Mouse (Mus musculus) kidney, postnatal 0 days (tissue): ENCODE results near the gene Rabl6. TPM values are rescaled to one million over a fixed set of nuclear protein-coding genes. Genes with fewer than 3 reads are reported as not detected.
A peak's percentile ranks its signal among the peaks of the same experiment; 100 is the strongest.

Experiments
- ATAC-seq: fragments of 200-750 bp; cut with Nextera tagmentation; replicated peaks from 2 replicates; pipeline ENCODE4 v1.8.0; 2017; ENCODE audit warnings: low read depth, moderate number of reproducible peaks, moderate TSS enrichment, moderate library complexity; ENCODE audit not compliant: low FRiP score
- DNase-seq: peaks from one replicate; pipeline ENCODE4 v3.0.0-alpha.2; 2016; ENCODE audit warnings: low spot score
- H3K27ac ChIP-seq: fragments of 300-500 bp; sonication (generic); 2 replicates; pipeline ENCODE4 v1.5.1; 2014; ENCODE audit warnings: mild to moderate bottlenecking
- H3K27me3 ChIP-seq: fragments of 300-500 bp; sonication (generic); 2 replicates; pipeline ENCODE4 v1.6.1; 2014; ENCODE audit warnings: low read length, mixed read lengths; ENCODE audit not compliant: insufficient read depth
- H3K36me3 ChIP-seq: fragments of 300-500 bp; sonication (generic); 2 replicates; pipeline ENCODE4 v1.6.1; 2014; ENCODE audit warnings: low read length, mixed read lengths; ENCODE audit not compliant: insufficient read depth
- H3K4me1 ChIP-seq: fragments of 300-500 bp; sonication (generic); replicated peaks from 2 replicates; pipeline ENCODE4 v1.6.1; 2014; ENCODE audit warnings: antibody characterized with exemption, low read length, mixed read lengths; ENCODE audit not compliant: insufficient read depth
- H3K4me2 ChIP-seq: fragments of 300-500 bp; sonication (generic); 2 replicates; pipeline ENCODE4 v1.6.1; 2014; ENCODE audit warnings: mild to moderate bottlenecking, low read length, moderate library complexity, mixed read lengths
- H3K4me3 ChIP-seq: fragments of 300-500 bp; sonication (generic); replicated peaks from 2 replicates; pipeline ENCODE4 v1.5.1; 2014; ENCODE audit warnings: low read depth, low read length
- H3K9ac ChIP-seq: fragments of 300-500 bp; sonication (generic); 2 replicates; pipeline ENCODE4 v1.6.1; 2014; ENCODE audit warnings: low read depth, low read length
- H3K9me3 ChIP-seq: fragments of 300-500 bp; sonication (generic); replicated peaks from 2 replicates; pipeline ENCODE4 v1.6.1; 2016; ENCODE audit warnings: low read length, inconsistent platforms, mixed read lengths
- CTCF ChIP-seq: IDR thresholded peaks from 2 replicates; pipeline ENCODE4 v1.5.1; 2016; ENCODE audit warnings: antibody characterized with exemption, low read depth, mild to moderate bottlenecking, moderate library complexity
- WGBS: fragments of 180-500 bp; shearing (Covaris S2); extraction: QIAGEN DNeasy Blood & Tissue Kit; methylation state at CpG from one replicate; pipeline ENCODE4 v1.1.7; 2014; 5-methylcytosine and 5-hydroxymethylcytosine counted together
- polyA plus RNA-seq: library from polyadenylated mRNA; unstranded; fragments of >200 nt; fragmentation: Nextera tagmentation; extraction: Ambion mirVana; gene quantifications from 2 replicates; pipeline ENCODE4 v1.2.1, GENCODE M21; 2015

Rabl6 gene
- polyA plus RNA-seq, 1 experiment from 2014 or later, result 45.6 TPM

GRCm38 (mm10) chr2:25621229-25622200 is 13.2 kb upstream of the Rabl6 start, which contains the start of gene Tmem141:
TSS of gene Tmem141 (minus strand) at chr2:25622005.
- Histone ChIP-seq H3K4me3 (peak within 1 kb of the TSS; percentile 32), H3K4me1 (peaks cover 4% of the 10 kb centered on the region; the same call in 1 of the 2 replicates), H3K36me3 (no peaks in the 10 kb centered on the region), H3K27me3 (no peaks in the 10 kb centered on the region), H3K4me2 (peak within 1 kb of the TSS; percentile 69), H3K9me3 (no peaks in the 10 kb centered on the region), H3K9ac (peak within 1 kb of the TSS; percentile 51), H3K27ac (peak within 1 kb of the TSS; percentile 76)
- peak; percentile 76 for TF ChIP-seq CTCF
- peak; percentile 92 for ATAC-seq
- DNase-seq, result peak; percentile 90
- 5% methylated on average over 34 of the region's 34 CpGs for WGBS

GRCm38 (mm10) chr2:25620852-25621228 is 12.5 kb upstream of the Rabl6 start:
- WGBS, result 79% methylated on average over 4 of the region's 4 CpGs
- Histone ChIP-seq H3K9ac (no peak overlapping the region), H3K9me3 (no peaks in the 10 kb centered on the region), H3K4me3 (no peak overlapping the region), H3K4me2 (peak overlapping the region; percentile 69; the same call in 1 of the 2 replicates), H3K27me3 (0 out of 2 replicates have a peak, but pooled peaks cover 3% of the 10 kb centered on the region), H3K36me3 (no peaks in the 10 kb centered on the region), H3K27ac (peak overlapping the region; percentile 76), H3K4me1 (peaks cover 11% of the 10 kb centered on the region)
- ATAC-seq (no peak), DNase-seq (no peak)
- TF ChIP-seq CTCF, result no peak

- no peak for TF ChIP-seq CTCF
- no peak for DNase-seq
- no peaks in the 10 kb centered on the region for H3K9me3 ChIP-seq
- peaks cover 13% of the 10 kb centered on the region for H3K4me1 ChIP-seq
- H3K36me3 ChIP-seq, result no peaks in the 10 kb centered on the region
- no peak for ATAC-seq
- H3K9ac ChIP-seq, result no peak overlapping the region
- WGBS, result 67% methylated on average over 6 of the region's 6 CpGs
- no peak overlapping the region for H3K4me3 ChIP-seq
- no peak overlapping the region for H3K27ac ChIP-seq
- H3K4me2 ChIP-seq, result no peak overlapping the region
- 0 out of 2 replicates have a peak, but pooled peaks cover 3% of the 10 kb centered on the region for H3K27me3 ChIP-seq
Measured at GRCm38 (mm10) chr2:25620386-25620785, 12.1 kb upstream of the Rabl6 start.

- Histone ChIP-seq H3K4me3 (no peak within 1 kb of the TSS), H3K9me3 (no peaks in the 10 kb centered on the region), H3K4me2 (peak within 1 kb of the TSS; percentile 45; the same call in 1 of the 2 replicates), H3K36me3 (no peaks in the 10 kb centered on the region), H3K9ac (no peak within 1 kb of the TSS), H3K4me1 (peaks cover 13% of the 10 kb centered on the region), H3K27me3 (0 out of 2 replicates have a peak, but pooled peaks cover 3% of the 10 kb centered on the region), H3K27ac (no peak within 1 kb of the TSS)
- no peak for DNase-seq
- WGBS, result 70% methylated on average over 3 of the region's 3 CpGs
- no peak for ATAC-seq
- no peak for TF ChIP-seq CTCF
Measured at GRCm38 (mm10) chr2:25617578-25617977, 9.3 kb upstream of the Rabl6 start, which contains the start of gene Ccdc183. TSS of gene Ccdc183 (minus strand) at chr2:25617678.

- Histone ChIP-seq H3K9ac (no peak overlapping the region), H3K9me3 (no peaks in the 10 kb centered on the region), H3K4me3 (0 out of 2 replicates have a peak overlapping the region, but pooled peaks have one; percentile 7), H3K27ac (no peak overlapping the region), H3K36me3 (no peaks in the 10 kb centered on the region), H3K4me1 (peaks cover 13% of the 10 kb centered on the region), H3K4me2 (peak overlapping the region; percentile 45), H3K27me3 (0 out of 2 replicates have a peak, but pooled peaks cover 3% of the 10 kb centered on the region)
- no peak for TF ChIP-seq CTCF
- no peak for ATAC-seq
- whole genome bisulfite sequencing, result 9% methylated on average over 22 of the region's 22 CpGs
- no peak for DNase-seq
Measured at GRCm38 (mm10) chr2:25616398-25616797, 8.1 kb upstream of the Rabl6 start.

GRCm38 (mm10) chr2:25608671-25609070 is 350 bp upstream of the Rabl6 start:
- Histone ChIP-seq H3K36me3 (no peaks in the 10 kb centered on the region), H3K27ac (no peak overlapping the region), H3K4me1 (peaks cover 9% of the 10 kb centered on the region), H3K4me2 (peak overlapping the region; percentile 70), H3K9ac (peak overlapping the region; percentile 98; the same call in 1 of the 2 replicates), H3K27me3 (no peaks in the 10 kb centered on the region), H3K4me3 (peak overlapping the region; percentile 94), H3K9me3 (no peaks in the 10 kb centered on the region)
- TF ChIP-seq CTCF, result no peak
- DNase-seq (no peak), ATAC-seq (0 out of 2 replicates have a peak, but pooled peaks have one; percentile 7)
- WGBS, result 62% methylated on average over 10 of the region's 10 CpGs
